Mouse (Mus musculus) CD8-positive naive resting alpha-beta T cell, adult 57 days (primary cell): ENCODE results near the gene Lrch1. TPM values are rescaled to one million over a fixed set of nuclear protein-coding genes. Genes with fewer than 3 reads are reported as not detected.

Experiments
- total RNA-seq: library from RNA; stranded (reverse); gene quantifications from one replicate; pipeline ENCODE4 v1.2.4, GENCODE M21; 2023

Lrch1 gene
- 73.9 TPM for total RNA-seq

DNA sequence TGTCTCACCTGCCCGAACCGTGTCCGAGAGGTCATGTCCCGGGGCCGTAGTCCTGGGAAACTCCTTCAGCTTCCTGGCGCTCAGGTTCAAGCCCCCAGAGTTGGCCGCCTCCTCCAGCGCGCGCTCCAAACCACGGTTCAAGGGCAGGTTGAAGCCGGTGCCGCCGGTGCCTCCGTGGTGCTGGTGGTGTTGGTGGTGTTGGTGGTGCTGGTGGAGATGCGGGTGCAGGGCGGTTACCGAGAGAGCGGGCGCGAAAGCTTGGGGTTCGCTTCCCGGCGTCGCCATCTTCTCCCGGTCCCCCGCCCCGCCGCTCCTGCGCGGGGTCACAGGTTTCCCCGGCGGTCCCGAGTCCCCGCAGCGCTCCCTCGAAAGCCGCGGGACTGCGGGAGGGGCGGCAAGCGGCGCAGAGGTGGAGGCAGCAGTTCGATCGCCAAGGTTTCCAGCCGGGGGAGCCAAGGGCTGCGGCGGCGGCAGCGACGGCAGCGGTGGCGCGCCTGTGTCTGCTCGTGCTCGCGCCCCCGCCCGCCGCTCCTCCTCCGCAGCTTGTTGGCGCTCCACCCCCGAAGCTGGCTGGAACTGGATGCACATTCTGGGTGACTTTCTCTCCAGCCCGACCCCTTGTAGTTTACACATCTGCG lies at the start of gene Lrch1:
Gene Lrch1, minus strand, starts transcription at position 501 of the 638 bp plus-strand sequence.

GRCm38 (mm10) chr14:74732079-74732783 lies 215.4 kb downstream of the Lrch1 start, which contains the start of gene Esd:
Gene Esd, plus strand, starts transcription at chr14:74732297.

Other genes starting within 250 kb of the Lrch1 start
- 65.5 TPM for gene Esd, start 215.6 kb downstream of the Lrch1 start, total RNA-seq
- gene Rubcnl, start 68.2 kb upstream of the Lrch1 start, total RNA-seq: 8.6 TPM
- not detected for gene Lrrc63, start 183.0 kb upstream of the Lrch1 start, total RNA-seq
- 476 TPM for gene Lcp1, start 183.2 kb upstream of the Lrch1 start, total RNA-seq